Mouse (Mus musculus) thymus, postnatal 14 days (tissue): Measurements from ENCODE around the gene Gamt.

Experiments used
- DNase-seq: peaks from one replicate; pipeline ENCODE4 v3.0.0; 2021

Gene Gamt

GRCm38 (mm10) chr10:80285222-80286070 lies 24.6 kb upstream of the Gamt start:
- no peak for DNase-seq

GRCm38 (mm10) chr10:80282481-80283441 lies 21.9 kb upstream of the Gamt start:
- DNase-seq: no peak

GRCm38 (mm10) chr10:80281921-80282371 lies 21.1 kb upstream of the Gamt start:
- DNase-seq: no peak

- no peak for DNase-seq
These were observed 20.5 kb upstream of the Gamt start for GRCm38 (mm10) chr10:80281304-80281703.

GRCm38 (mm10) chr10:80279273-80279672 lies 18.5 kb upstream of the Gamt start:
- DNase-seq: no peak

- DNase-seq: no peak
These were observed 17.6 kb upstream of the Gamt start for GRCm38 (mm10) chr10:80278390-80278789.

- DNase-seq: no peak
These were observed 15.4 kb upstream of the Gamt start for GRCm38 (mm10) chr10:80276238-80276637.

- no peak for DNase-seq
These were observed 13.0 kb upstream of the Gamt start for GRCm38 (mm10) chr10:80273847-80274246.

GRCm38 (mm10) chr10:80271870-80272585 lies 11.2 kb upstream of the Gamt start:
- no peak for DNase-seq

GRCm38 (mm10) chr10:80271186-80271843 lies 10.5 kb upstream of the Gamt start:
- no peak for DNase-seq

- no peak for DNase-seq
These were observed 9.9 kb upstream of the Gamt start for GRCm38 (mm10) chr10:80270734-80271181.

GRCm38 (mm10) chr10:80270099-80270498 lies 9.3 kb upstream of the Gamt start:
- no peak for DNase-seq

GRCm38 (mm10) chr10:80265149-80265486 lies 4.3 kb upstream of the Gamt start:
- no peak for DNase-seq

GRCm38 (mm10) chr10:80264341-80265148 lies 3.7 kb upstream of the Gamt start:
- DNase-seq: peak; percentile 99

GRCm38 (mm10) chr10:80262776-80263365 lies 2.1 kb upstream of the Gamt start:
- no peak for DNase-seq

GRCm38 (mm10) chr10:80262169-80262568 lies 1.4 kb upstream of the Gamt start:
- DNase-seq: no peak

- DNase-seq: peak; percentile 73
These were observed 765 bp upstream of the Gamt start for GRCm38 (mm10) chr10:80261585-80261968.

GRCm38 (mm10) chr10:80259861-80260641 lies 761 bp downstream of the Gamt start:
- no peak for DNase-seq

GRCm38 (mm10) chr10:80259463-80259805 lies 1.4 kb downstream of the Gamt start:
- DNase-seq: no peak

GRCm38 (mm10) chr10:80258752-80259462 lies 1.9 kb downstream of the Gamt start:
- DNase-seq: no peak
